Mouse (Mus musculus) lung, embryonic 16.5 days (tissue): ENCODE data around the gene Mocs1. TPM values are rescaled to one million over a fixed set of nuclear protein-coding genes. Genes with fewer than 3 reads are reported as not detected.

Experiments used
- ATAC-seq: fragments of 200-750 bp; cut with Nextera tagmentation; 2 replicates; pipeline ENCODE4 v1.8.0; 2017; ENCODE audit warnings: low read depth, mild to moderate bottlenecking, moderate library complexity
- H3K27ac ChIP-seq: fragments of 300-500 bp; sonication (generic); 2 replicates; pipeline ENCODE4 v1.5.1; 2014; ENCODE audit warnings: mild to moderate bottlenecking, control low read depth, low read length
- H3K27me3 ChIP-seq: fragments of 300-500 bp; sonication (generic); 2 replicates; pipeline ENCODE4 v1.6.1; 2014; ENCODE audit warnings: low read depth, low read length, mixed read lengths; ENCODE audit not compliant: control insufficient read depth, insufficient read depth
- H3K36me3 ChIP-seq: fragments of 300-500 bp; sonication (generic); 2 replicates; pipeline ENCODE4 v1.6.1; 2014; ENCODE audit warnings: low read length; ENCODE audit not compliant: control insufficient read depth, insufficient read depth
- H3K4me1 ChIP-seq: fragments of 300-500 bp; sonication (generic); replicated peaks from 2 replicates; pipeline ENCODE4 v1.6.1; 2014; ENCODE audit warnings: low read length, mixed read lengths; ENCODE audit not compliant: control insufficient read depth, insufficient read depth
- H3K4me2 ChIP-seq: fragments of 300-500 bp; sonication (generic); 2 replicates; pipeline ENCODE4 v1.6.1; 2014; ENCODE audit warnings: low read depth, low read length, control low read depth
- H3K4me3 ChIP-seq: fragments of 300-500 bp; sonication (generic); 2 replicates; pipeline ENCODE4 v1.5.1; 2014; ENCODE audit warnings: mild to moderate bottlenecking, low read length, control low read depth
- H3K9ac ChIP-seq: fragments of 300-500 bp; sonication (generic); 2 replicates; pipeline ENCODE4 v1.6.1; 2014; ENCODE audit warnings: low read length, control low read depth
- H3K9me3 ChIP-seq: fragments of 300-500 bp; sonication (generic); 2 replicates; pipeline ENCODE4 v1.6.1; 2016; ENCODE audit warnings: low read length; ENCODE audit not compliant: control insufficient read depth
- WGBS: fragments of 180-500 bp; shearing (Covaris S2); extraction: QIAGEN DNeasy Blood & Tissue Kit; methylation state at CpG from one replicate; pipeline ENCODE4 v1.1.7; 2014; 5-methylcytosine and 5-hydroxymethylcytosine counted together
- polyA plus RNA-seq: library from polyadenylated mRNA; unstranded; fragments of >200 nt; fragmentation: Nextera tagmentation; extraction: Ambion mirVana; gene quantifications from 2 replicates; pipeline ENCODE4 v1.2.1, GENCODE M21; 2015

Gene Mocs1
- 9.1 and 9.9 TPM in 2 replicates for polyA plus RNA-seq

DNA sequence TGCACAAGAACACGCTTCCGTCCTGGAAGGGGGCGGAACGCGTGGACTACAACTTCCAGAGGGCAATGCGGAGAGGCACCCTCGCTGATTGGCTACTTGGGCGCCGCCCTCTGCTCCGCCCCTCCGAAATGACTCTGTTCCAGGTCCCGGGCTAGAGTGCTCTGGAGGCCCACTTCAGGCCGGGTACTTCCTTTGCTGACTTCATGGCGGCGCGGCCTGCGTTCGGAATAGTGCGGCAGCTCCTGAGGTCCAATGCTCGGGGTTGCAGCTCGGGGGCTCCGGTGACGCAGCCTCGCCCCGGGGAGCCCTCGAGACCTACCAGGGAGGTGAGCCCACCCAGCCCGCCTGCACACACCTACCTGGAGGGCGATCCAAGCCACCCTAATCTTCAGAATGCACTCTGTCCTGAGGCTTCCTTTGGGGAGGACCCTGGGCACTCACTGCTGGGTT is at the start of gene Mocs1:
Mocs1 (plus strand) TSS at position 124 of the 450 bp plus-strand sequence.
- H3K4me2 ChIP-seq = peak within 1 kb of the TSS; percentile 95
- peaks cover 30% of the 10 kb centered on the region for H3K4me1 ChIP-seq
- WGBS = 0% methylated on average over 28 of the region's 28 CpGs
- peak within 1 kb of the TSS; percentile 96 for H3K9ac ChIP-seq
- H3K27me3 ChIP-seq = no peaks in the 10 kb centered on the region
- no peaks in the 10 kb centered on the region; the same call in 1 of the 2 replicates for H3K36me3 ChIP-seq
- H3K4me3 ChIP-seq = peak within 1 kb of the TSS; percentile 82
- ATAC-seq = peak; percentile 98
- peak within 1 kb of the TSS; percentile 88 for H3K27ac ChIP-seq
- H3K9me3 ChIP-seq = no peaks in the 10 kb centered on the region

DNA sequence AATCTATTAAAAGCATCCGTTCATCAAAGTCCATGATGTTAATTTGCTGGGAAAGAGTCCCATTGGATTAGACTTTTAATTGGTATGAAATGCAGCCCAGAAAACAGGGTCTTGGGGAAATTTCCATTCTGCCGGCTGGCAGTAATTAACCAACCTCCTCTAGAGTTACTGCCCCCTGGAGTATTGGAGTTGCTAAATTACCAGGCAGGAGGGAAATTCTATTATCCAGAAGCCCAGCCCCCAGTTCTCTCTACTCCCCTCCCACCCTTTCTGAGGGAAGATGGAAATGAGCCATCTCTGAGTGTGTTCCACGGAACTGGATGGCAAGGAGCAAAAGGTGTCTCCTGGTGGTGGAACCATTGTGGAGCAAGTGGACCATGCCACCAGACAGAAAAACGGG is 48.5 kb upstream of the Mocs1 start:
- no peak for ATAC-seq
- 78% methylated on average over 4 of the region's 4 CpGs for WGBS
- Histone ChIP-seq H3K4me1 (no peaks in the 10 kb centered on the region), H3K27me3 (no peaks in the 10 kb centered on the region), H3K9me3 (no peaks in the 10 kb centered on the region), H3K36me3 (no peaks in the 10 kb centered on the region), H3K27ac (no peak overlapping the region), H3K9ac (no peak overlapping the region), H3K4me3 (no peak overlapping the region), H3K4me2 (no peak overlapping the region)

GRCm38 (mm10) chr17:49384217-49384943 is 43.8 kb upstream of the Mocs1 start:
- no peak for ATAC-seq
- no peak overlapping the region for H3K9ac ChIP-seq
- no peaks in the 10 kb centered on the region for H3K4me1 ChIP-seq
- H3K27me3 ChIP-seq = no peaks in the 10 kb centered on the region
- H3K27ac ChIP-seq = no peak overlapping the region
- H3K4me2 ChIP-seq = no peak overlapping the region
- H3K4me3 ChIP-seq = no peak overlapping the region
- 25% methylated on average over 6 of the region's 6 CpGs for WGBS
- H3K9me3 ChIP-seq = peaks cover 3% of the 10 kb centered on the region
- no peaks in the 10 kb centered on the region for H3K36me3 ChIP-seq

- Histone ChIP-seq H3K4me3 (no peak overlapping the region), H3K27me3 (no peaks in the 10 kb centered on the region), H3K4me2 (no peak overlapping the region), H3K9me3 (peaks cover 3% of the 10 kb centered on the region), H3K9ac (no peak overlapping the region), H3K4me1 (no peaks in the 10 kb centered on the region), H3K36me3 (no peaks in the 10 kb centered on the region), H3K27ac (no peak overlapping the region)
- no peak for ATAC-seq
- 73% methylated on average over 2 of the region's 2 CpGs for WGBS
These were observed 40.4 kb upstream of the Mocs1 start for GRCm38 (mm10) chr17:49387741-49388140.

- Histone ChIP-seq H3K9me3 (peaks cover 1% of the 10 kb centered on the region), H3K4me1 (no peaks in the 10 kb centered on the region), H3K27me3 (no peaks in the 10 kb centered on the region), H3K27ac (no peak overlapping the region), H3K36me3 (no peaks in the 10 kb centered on the region), H3K4me3 (no peak overlapping the region), H3K9ac (no peak overlapping the region), H3K4me2 (no peak overlapping the region)
- ATAC-seq = no peak
- WGBS = 11% methylated on average over 1 of the region's 1 CpGs
These were observed 35.4 kb upstream of the Mocs1 start for GRCm38 (mm10) chr17:49392751-49393150.

DNA sequence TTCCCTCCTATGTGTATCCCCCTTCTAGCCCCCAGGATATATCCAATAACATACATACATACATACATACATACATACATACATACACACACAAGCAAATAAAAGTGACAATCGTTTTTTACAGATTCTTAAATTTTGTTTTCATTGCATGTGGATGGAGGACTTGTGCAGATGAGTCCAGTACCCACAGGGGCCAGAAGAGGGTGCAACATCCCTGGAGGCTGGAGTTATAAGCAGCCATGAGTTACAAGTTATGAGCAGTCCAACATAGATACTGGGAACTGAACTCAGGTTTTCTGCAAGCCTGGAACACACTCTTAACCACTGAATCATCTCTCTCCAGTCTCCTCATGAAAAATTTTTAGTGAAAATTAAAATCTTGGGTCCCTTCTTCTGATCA is 33.3 kb upstream of the Mocs1 start:
- WGBS = 37% methylated on average over 1 of the region's 1 CpGs
- Histone ChIP-seq H3K36me3 (no peaks in the 10 kb centered on the region), H3K4me1 (no peaks in the 10 kb centered on the region), H3K9me3 (no peaks in the 10 kb centered on the region), H3K4me3 (no peak overlapping the region), H3K27me3 (no peaks in the 10 kb centered on the region), H3K27ac (no peak overlapping the region), H3K9ac (no peak overlapping the region), H3K4me2 (no peak overlapping the region)
- no peak for ATAC-seq

DNA sequence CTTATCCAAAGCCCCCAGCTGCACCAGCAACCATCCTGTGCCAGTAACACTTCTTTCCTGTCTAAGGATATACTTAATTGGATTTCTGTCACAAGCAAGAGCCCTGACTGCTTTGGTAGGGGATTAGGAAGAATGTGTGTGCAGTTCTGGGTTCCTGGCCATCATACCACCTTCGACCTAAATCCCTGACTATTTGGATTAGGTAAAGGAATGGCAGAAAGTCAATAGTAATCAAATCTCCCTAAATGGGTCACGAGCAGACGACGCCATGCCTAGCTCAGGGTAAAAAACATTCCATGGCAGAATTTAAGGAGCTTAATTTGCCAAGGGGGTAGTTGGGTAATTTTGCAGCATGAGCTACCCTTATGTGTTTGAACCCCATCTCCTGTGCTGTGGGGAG is 28.6 kb upstream of the Mocs1 start:
- H3K9me3 ChIP-seq = no peaks in the 10 kb centered on the region
- no peaks in the 10 kb centered on the region for H3K4me1 ChIP-seq
- H3K4me3 ChIP-seq = no peak overlapping the region
- no peak for ATAC-seq
- H3K36me3 ChIP-seq = no peaks in the 10 kb centered on the region
- H3K27me3 ChIP-seq = no peaks in the 10 kb centered on the region
- H3K27ac ChIP-seq = no peak overlapping the region
- H3K9ac ChIP-seq = no peak overlapping the region
- WGBS = 72% methylated on average over 4 of the region's 4 CpGs
- no peak overlapping the region for H3K4me2 ChIP-seq

DNA sequence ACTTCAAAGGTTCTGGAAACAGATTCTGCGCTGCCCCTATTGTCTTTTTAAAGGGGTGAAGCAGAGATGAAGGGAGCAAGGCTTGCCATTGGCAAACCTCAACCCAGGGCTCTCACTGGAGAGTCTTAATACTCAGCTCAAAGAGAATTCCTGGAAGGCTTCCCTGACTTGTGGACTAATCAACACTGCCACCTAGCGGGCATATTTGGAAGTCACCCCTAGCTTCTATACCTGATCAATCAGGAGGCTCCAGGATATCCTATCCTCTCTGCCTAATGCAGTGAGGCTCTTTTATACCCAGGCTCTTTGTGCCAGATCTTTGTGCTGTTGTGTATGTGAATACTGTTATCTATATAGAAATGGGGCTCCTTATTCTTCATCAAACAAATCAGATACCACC is 28.0 kb upstream of the Mocs1 start:
- no peak overlapping the region for H3K4me2 ChIP-seq
- H3K9me3 ChIP-seq = no peaks in the 10 kb centered on the region
- H3K27ac ChIP-seq = no peak overlapping the region
- H3K4me3 ChIP-seq = no peak overlapping the region
- WGBS = 4% methylated on average over 2 of the region's 2 CpGs
- no peaks in the 10 kb centered on the region for H3K36me3 ChIP-seq
- ATAC-seq = 0 out of 2 replicates have a peak, but pooled peaks have one; percentile 31
- no peak overlapping the region for H3K9ac ChIP-seq
- H3K27me3 ChIP-seq = no peaks in the 10 kb centered on the region
- no peaks in the 10 kb centered on the region for H3K4me1 ChIP-seq

DNA sequence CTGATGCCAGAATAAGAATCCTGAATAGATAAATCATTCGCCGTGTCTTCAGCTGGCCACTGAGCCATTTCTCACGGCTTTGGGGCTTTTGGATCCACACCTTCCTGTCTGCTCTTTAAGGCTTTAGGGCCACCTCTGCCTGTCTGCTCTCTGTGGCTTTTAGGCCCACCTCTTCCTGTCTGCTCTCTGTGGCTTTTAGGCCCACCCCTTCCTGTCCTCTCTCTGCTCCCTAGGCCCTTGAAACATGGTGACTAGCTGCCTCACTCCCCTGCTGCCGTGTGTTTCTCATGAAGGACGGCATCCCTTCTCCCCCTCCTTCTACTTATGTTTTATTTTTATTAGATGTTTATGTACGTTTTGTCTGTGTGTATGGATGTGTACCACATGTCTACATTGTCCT is 25.0 kb upstream of the Mocs1 start:
- no peaks in the 10 kb centered on the region for H3K27me3 ChIP-seq
- no peaks in the 10 kb centered on the region for H3K36me3 ChIP-seq
- no peak overlapping the region for H3K4me2 ChIP-seq
- WGBS = 67% methylated on average over 6 of the region's 6 CpGs
- ATAC-seq = no peak
- H3K9me3 ChIP-seq = no peaks in the 10 kb centered on the region
- no peak overlapping the region for H3K27ac ChIP-seq
- no peaks in the 10 kb centered on the region for H3K4me1 ChIP-seq
- H3K4me3 ChIP-seq = no peak overlapping the region
- H3K9ac ChIP-seq = no peak overlapping the region
